Mouse (Mus musculus): ENCODE results near the gene Sik1. TPM values are rescaled to one million over a fixed set of nuclear protein-coding genes. Genes with fewer than 3 reads are reported as not detected.

Gene Sik1
- total RNA-seq, 1 experiment from 2014 or later, result 193 TPM

DNA sequence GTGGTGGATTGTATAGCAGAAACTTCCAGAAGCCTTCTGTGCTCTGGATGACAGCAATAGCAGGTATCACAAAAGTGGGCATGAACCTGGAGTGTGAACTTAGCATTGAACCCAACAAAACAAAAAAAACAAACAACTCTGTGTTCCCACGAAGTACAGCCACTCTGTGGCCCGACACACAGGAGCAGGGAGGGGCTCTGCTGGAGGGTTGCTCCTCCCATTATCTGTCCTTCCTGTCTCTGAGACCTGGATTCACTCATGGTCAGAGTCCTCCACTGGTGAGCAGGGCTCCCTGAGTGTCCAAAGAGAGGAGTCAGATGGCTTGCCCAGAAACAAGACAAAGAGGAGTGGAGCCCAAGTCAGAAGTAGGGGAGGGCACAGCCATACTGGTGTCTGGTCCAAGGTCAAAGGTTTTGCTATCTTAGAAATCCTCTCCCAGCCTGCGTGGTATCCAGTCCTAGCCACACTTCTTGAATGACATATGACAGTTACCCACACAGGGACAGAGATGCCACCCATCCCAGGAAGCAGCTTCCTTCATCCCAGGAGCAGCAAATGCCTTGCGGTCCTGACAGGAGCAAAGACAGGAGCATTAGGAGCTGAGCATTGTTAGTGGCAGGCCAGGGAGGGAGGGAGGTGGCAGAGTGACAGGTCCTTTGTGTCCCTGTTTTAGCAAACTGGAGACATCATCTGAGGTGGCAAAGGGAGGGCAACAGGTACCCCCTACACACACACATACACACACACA lies 35.3 kb downstream of the Sik1 start:
- ATAC-seq (replicated peaks; ENCODE audit: insufficient number of reproducible peaks, low FRiP score, low TSS enrichment, poor library complexity, severe bottlenecking), result no peak

DNA sequence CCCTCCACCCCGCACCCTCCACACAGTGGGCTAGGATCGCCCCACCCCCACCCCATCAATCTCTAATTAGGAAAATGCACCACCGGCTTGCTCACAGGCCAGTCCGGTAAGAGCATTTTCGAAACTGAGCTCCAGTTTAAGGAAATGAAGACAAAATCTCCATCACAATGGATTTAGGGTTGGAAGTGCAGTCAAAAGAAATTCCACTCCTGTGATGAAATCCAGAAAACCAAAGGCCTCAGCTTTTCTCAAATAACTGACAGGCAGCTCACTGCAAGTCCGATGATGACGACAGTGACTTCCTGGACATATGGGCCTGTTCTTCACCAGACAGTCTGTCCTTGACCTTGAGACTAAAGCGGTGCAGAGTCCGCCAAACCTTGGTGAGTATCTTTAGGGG lies 36.2 kb downstream of the Sik1 start:
- no peak for ATAC-seq (replicated peaks; ENCODE audit: insufficient number of reproducible peaks, low FRiP score, low TSS enrichment, poor library complexity, severe bottlenecking)

DNA sequence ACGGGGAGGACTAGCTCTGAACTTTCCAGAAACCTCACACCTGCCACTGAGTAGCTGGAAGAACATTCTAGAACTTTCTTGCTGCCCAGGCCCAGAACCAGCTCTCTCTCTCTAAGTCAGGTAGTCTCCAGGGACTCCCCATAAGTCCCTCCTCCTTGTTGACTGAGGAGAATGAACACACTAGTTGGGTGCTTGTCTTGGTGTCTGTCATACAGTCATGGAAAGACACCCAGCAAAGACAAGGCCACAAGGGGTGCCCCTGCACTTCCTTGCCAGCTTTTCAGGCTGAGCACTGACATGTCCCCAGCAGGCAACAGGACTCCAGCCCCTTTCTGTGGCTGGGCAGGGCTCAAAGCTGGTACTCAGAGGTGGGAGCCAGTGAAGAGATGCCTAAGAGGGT lies 37.8 kb downstream of the Sik1 start:
- ATAC-seq (replicated peaks; ENCODE audit: insufficient number of reproducible peaks, low FRiP score, low TSS enrichment, poor library complexity, severe bottlenecking), result no peak

DNA sequence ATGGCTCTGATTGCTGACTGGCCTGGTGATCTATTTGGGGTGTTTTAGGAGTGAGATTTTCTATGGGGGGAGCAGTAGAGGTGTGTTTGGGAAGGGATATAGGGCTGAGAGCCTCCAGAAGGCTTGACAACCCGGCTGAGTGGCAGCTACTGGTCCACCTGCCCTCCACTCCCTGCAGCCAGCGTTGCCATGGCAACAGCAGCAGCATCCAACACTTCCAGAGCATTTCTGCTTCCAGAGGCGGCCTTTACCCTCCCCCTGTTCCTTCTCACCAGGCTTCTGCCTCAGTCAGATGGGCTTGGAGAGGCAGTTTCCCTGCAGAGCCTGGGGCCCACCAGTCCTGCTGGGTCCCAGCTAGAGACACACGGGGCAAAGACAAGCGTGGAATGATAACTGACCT lies 38.4 kb downstream of the Sik1 start:
- ATAC-seq (replicated peaks; ENCODE audit: insufficient number of reproducible peaks, low FRiP score, low TSS enrichment, poor library complexity, severe bottlenecking), result no peak

DNA sequence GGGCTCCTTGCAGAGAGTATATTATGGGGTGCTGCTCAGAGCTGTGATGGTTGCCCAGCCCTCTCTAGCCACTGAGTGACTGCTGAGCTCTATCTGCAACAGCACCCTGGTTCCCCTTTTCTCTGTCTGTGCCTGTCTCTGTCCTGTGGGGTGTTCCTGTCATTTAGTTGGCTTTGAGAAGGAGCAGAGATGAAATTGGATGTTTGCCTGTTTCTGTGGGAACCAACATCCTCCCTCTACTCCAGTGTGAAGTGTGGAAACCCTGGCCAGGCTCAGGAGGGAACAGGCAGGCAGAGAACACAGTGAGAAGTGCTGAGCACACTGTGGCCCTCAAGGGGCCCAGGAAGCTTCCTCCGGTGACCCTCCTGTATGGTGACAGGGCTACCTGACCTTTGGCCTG lies 40.8 kb downstream of the Sik1 start:
- peak; percentile 59 for ATAC-seq (replicated peaks; ENCODE audit: insufficient number of reproducible peaks, low FRiP score, low TSS enrichment, poor library complexity, severe bottlenecking)

DNA sequence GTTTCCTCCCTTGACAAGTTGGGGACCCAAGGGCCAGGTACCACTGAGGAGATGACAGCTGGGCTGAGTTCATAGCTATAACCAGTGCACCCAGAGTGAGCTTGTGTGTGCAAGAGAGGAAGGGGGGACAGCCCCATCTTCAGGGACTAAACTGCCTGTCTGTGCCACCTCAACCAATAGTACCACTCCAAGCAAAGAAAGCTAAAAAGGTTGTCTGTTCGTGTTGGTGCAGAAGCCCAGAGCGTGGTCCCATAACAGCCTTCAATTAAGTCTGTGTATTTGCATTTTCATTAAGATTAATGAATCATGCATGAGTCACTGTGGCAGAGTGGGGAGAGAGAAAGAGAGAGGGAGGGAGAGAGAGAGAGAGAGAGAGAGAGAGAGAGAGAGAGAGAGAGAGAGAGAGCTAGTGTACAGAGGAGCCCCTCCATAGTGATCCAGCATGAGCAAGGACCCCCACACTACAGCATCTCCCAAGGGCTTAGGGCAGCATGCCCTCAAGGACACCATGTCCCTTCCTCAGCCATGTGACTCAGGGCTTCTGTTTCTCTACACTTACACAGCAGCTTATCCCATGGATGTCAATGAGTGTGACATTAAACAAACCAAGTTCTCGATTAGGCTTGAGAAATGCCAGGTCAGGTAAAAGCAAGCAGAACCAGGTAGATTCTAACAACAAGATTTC lies 41.5 kb downstream of the Sik1 start:
- no peak for ATAC-seq (replicated peaks; ENCODE audit: insufficient number of reproducible peaks, low FRiP score, low TSS enrichment, poor library complexity, severe bottlenecking)

DNA sequence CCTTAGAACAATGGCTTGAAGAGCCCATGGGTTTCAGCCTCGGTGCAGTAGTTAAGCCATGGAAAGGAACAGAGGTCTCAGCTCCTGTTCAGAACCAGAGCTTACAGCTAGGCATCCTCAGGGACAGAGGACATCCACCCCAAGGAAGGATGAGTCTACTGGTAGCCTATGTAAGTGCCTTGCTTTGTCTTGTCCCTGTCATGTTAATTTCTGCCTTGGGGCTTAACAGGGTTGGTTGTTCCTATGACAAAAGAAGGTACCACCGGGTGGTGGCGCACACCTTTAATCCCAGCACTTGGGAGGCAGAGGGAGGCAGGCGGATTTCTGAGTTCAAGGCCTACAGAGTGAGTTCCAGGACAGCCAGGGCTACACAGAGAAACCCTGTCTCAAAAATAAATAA lies 44.3 kb downstream of the Sik1 start:
- no peak for ATAC-seq (replicated peaks; ENCODE audit: insufficient number of reproducible peaks, low FRiP score, low TSS enrichment, poor library complexity, severe bottlenecking)

DNA sequence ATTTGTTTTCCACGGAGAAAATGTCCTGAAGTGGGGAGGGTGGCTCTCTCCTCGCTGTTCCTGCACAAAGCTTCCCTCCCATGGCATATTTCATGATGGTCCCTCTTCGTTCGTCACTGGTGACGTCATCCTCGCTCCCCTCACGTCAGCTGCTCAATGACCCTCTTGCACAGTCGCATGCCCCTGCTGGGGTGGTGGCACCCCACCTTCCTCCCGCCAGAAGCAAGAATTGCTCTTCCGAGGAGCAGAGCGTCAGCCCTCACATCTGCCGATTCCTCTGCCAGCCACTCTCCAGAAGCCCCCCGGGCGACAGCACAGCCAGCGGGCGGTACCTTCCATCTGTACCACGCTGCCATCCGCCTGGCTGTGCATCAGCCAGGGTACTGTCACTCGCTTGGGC lies 45.7 kb downstream of the Sik1 start:
- ATAC-seq (replicated peaks; ENCODE audit: insufficient number of reproducible peaks, low FRiP score, low TSS enrichment, poor library complexity, severe bottlenecking), result no peak

DNA sequence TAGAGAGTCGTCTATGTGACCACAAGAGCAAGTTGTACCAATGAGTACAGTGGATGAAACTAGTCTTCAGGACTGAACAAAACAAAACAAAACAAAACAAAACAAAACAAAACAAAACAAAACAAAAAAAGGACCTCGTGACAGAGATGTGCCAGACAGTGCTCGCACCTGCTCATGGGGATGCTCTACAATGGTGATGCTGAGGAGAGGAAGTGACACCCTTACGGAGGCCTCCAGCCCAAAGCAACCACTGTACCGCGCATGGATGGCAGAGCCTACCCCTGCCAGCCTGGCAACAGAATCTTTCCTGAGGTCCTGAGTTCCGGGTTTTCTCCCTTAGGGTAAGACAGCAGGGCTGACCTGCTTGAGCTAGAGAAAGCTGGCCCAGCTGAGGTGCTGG lies 46.5 kb downstream of the Sik1 start:
- no peak for ATAC-seq (replicated peaks; ENCODE audit: insufficient number of reproducible peaks, low FRiP score, low TSS enrichment, poor library complexity, severe bottlenecking)

DNA sequence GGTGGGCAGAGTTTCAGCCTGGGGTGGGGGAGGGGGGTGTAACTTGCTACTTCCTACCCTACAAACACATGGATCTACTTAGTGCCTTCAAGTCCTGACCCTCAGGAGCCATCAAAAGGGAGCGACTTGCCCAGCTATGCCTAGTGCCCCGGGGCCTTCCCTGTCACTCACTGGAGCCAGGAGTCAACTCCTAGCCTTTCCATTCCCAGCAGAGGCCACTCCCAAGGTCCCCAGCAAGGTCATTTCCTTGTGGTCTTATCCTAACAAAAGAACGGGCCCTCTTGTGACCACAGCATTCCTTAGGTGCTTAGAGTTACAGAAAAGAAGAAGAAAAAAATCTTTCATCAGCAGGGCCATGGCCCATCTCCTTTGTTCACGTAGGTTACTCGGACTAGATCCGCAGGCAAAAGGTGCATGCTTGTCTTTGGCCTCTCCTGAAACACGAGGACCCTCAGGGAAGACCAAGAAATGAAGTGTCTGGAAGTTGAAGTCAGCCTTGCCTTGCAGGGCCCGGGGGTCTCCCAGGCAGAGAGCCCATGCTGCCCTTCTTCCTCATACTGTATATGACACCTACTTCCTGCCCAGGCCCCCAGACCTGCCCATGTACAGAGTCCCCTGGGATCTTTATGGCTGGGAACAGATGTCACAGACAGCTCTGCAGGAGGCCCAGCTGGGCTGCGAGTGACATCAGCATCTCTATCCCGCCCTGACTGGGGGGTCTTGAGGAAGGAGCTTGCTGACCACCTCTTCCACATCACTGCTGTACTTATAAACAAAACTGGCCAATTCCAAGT lies 47.3 kb downstream of the Sik1 start:
- ATAC-seq (replicated peaks; ENCODE audit: insufficient number of reproducible peaks, low FRiP score, low TSS enrichment, poor library complexity, severe bottlenecking), result no peak

DNA sequence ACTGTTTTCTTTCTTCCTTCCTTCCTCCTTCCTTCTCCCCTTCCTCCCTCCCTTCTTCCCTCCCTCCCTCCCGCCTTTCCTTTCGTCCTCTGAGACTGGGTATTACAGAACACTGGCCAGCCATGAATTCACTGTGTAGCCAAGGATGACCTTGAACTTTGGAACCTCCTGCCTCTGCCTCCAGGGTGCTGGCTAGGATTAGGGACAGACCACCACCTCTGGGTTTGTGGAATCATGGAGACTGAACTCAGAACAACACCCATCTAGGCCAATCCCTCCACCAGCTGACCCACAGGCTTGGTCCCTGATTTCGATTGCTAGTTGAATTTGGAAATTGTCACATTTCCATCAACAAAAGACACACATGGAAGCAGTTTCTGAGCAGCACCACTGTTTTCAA lies 49.1 kb downstream of the Sik1 start:
- ATAC-seq (replicated peaks; ENCODE audit: insufficient number of reproducible peaks, low FRiP score, low TSS enrichment, poor library complexity, severe bottlenecking), result no peak

DNA sequence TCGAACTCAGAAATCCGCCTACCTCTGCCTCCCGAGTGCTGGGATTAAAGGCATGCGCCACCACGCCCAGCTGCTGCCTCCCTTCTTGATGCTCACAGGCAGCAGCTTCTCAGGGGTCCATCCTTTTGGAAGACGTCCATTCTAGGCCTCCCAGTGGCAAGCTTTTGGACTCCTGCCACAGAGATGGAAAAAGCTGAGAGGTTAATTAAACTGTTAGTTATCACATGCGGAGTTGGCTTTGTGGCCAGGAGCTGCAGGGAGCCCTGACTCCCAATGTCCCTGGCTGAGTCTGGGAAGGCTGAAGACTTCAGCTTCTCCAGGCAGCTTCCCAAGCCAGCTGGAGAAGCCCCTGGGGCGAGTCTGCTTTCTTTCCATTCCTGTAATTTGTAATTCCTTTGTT lies 49.6 kb downstream of the Sik1 start:
- no peak for ATAC-seq (replicated peaks; ENCODE audit: insufficient number of reproducible peaks, low FRiP score, low TSS enrichment, poor library complexity, severe bottlenecking)

DNA sequence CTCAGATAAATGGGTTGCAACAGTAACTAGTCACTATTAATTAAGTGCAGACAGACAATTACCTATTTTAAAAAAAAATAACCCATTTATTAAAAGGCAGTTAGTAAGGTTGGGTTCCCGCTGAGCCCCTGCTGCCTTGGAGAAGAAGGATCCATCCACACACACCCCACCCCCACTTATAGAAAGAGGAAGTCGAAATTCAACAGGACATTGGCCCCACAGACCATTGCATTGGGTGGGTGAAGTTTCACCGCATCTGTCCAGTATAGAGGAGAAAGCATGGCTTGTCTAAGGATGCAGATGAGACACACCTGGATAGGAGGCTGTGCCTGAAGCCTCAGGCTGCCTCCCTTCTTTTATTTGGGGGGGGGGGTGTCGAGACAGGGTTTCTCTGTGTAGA lies 50.0 kb downstream of the Sik1 start:
- ATAC-seq (replicated peaks; ENCODE audit: insufficient number of reproducible peaks, low FRiP score, low TSS enrichment, poor library complexity, severe bottlenecking), result no peak

DNA sequence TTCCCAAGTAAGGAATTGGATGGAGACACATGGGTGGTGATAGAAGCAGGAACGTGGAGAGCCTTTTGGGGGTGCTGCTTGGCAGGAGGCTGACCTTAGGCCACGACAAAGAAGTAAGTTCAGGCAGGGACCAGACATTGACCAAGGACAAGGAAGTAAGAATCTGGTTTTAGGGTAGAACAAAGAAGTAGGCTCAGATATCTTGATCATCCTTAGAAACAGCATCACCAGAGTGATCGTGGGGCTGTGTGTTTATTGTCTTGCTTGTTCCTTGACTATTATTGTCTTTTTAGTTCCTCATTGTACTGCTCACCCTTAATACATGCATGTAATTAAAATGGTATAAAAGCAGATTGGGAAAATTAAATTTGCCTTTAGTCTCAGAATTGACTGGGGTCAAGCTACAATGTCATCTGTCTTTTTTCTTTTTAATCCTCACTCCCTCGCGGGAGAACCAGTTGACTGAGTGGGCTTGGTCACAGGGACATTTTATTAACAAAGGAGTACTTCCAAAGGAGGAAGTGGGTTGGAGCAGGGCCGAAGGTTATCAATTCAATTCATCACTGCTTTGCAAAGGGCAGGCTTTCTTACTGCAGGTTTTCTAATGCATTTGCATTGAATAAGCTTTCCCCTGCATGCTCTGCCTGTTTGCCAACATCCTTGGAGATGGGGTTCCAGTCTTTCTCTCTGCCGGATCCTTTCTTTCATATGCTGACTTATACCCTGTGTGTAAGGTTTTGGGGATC lies 53.2 kb downstream of the Sik1 start:
- ATAC-seq (replicated peaks; ENCODE audit: insufficient number of reproducible peaks, low FRiP score, low TSS enrichment, poor library complexity, severe bottlenecking), result no peak

DNA sequence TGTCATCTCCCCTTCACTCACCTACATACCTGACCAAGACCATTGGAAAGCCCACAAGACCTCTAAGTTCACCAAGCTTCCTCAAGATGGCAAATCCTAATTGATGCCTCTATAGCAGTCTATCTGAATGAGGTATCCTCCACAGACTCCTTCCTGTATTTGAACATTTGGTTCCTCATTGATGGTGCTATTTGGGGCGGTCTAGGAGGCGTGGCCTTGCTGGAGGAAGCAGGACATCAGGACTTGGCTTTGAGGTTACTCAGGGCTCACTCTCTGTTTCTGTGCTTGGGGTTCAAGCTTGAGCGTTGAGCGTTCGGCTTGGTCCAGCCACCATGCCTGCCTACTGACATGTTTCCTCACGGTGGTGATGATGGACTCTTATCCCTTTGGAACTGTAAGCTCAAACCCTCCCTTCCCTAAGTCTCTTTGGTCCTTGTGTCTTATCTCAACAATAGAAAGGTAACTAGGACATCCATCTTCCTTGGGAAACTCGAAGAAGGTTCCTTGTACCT lies 54.7 kb downstream of the Sik1 start:
- peak; percentile 98 for ATAC-seq (replicated peaks; ENCODE audit: insufficient number of reproducible peaks, low FRiP score, low TSS enrichment, poor library complexity, severe bottlenecking)

DNA sequence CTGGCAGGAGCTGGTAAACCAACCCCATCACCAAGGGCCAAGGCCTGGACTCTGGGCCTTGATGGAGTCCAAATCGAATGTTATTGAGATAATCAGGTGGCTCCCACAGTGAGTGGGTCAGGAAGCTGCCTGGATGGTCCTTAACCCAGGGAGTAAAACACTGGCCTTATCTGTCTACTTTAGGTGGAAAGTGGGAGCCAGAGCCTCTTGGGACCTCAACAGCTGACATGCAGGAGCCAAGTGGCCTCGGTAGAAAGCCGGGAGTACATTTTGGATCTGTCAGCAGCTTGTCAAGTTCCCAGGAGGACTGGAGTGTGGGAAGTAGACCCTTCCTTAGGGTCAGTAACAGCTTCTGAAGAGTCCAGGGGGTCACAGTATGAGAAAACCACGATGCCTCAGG lies 59.7 kb downstream of the Sik1 start:
- ATAC-seq (replicated peaks; ENCODE audit: insufficient number of reproducible peaks, low FRiP score, low TSS enrichment, poor library complexity, severe bottlenecking), result no peak

Data from monocyte, adult 5-6 weeks (primary cell).